Mouse (Mus musculus) hindbrain, embryonic 11.5 days (tissue): Measurements from ENCODE around the gene Bpifb6. TPM values are rescaled to one million over a fixed set of nuclear protein-coding genes. Genes with fewer than 3 reads are reported as not detected.

Experiments used
- ATAC-seq: fragments of 200-750 bp; cut with Nextera tagmentation; 2 replicates; pipeline ENCODE4 v1.8.0; 2017; ENCODE audit warnings: mild to moderate bottlenecking, moderate TSS enrichment, moderate library complexity; ENCODE audit not compliant: low FRiP score
- DNase-seq: peaks from one replicate; pipeline ENCODE4 v3.0.0-alpha.2; 2015; ENCODE audit warnings: low spot score
- H3K27ac ChIP-seq: fragments of 300-500 bp; sonication (generic); 2 replicates; pipeline ENCODE4 v1.5.1; 2014; ENCODE audit warnings: mild to moderate bottlenecking, low read depth, low read length
- H3K27me3 ChIP-seq: fragments of 300-500 bp; sonication (generic); 2 replicates; pipeline ENCODE4 v1.6.1; 2014; ENCODE audit warnings: mild to moderate bottlenecking, low read length, moderate library complexity, mixed read lengths; ENCODE audit not compliant: control insufficient read depth, insufficient read depth
- H3K36me3 ChIP-seq: fragments of 300-500 bp; sonication (generic); 2 replicates; pipeline ENCODE4 v1.6.1; 2014; ENCODE audit warnings: mild to moderate bottlenecking, low read length, moderate library complexity, mixed read lengths; ENCODE audit not compliant: control insufficient read depth, insufficient read depth
- H3K4me1 ChIP-seq: fragments of 300-500 bp; sonication (generic); replicated peaks from 2 replicates; pipeline ENCODE4 v1.6.1; 2014; ENCODE audit warnings: low read length, mixed read lengths; ENCODE audit not compliant: control insufficient read depth, insufficient read depth
- H3K4me2 ChIP-seq: fragments of 300-500 bp; sonication (generic); replicated peaks from 2 replicates; pipeline ENCODE4 v1.6.1; 2014; ENCODE audit warnings: mild to moderate bottlenecking, low read depth, low read length
- H3K4me3 ChIP-seq: fragments of 300-500 bp; sonication (generic); 2 replicates; pipeline ENCODE4 v1.5.1; 2014; ENCODE audit warnings: low read depth, low read length
- H3K9ac ChIP-seq: fragments of 300-500 bp; sonication (generic); 2 replicates; pipeline ENCODE4 v1.6.1; 2014; ENCODE audit warnings: low read depth, low read length
- H3K9me3 ChIP-seq: fragments of 300-500 bp; sonication (generic); 2 replicates; pipeline ENCODE4 v1.6.1; 2016; ENCODE audit warnings: low read length; ENCODE audit not compliant: control insufficient read depth
- WGBS: fragments of 180-500 bp; shearing (Covaris S2); extraction: QIAGEN DNeasy Blood & Tissue Kit; methylation state at CpG from one replicate; pipeline ENCODE4 v1.1.7; 2014; 5-methylcytosine and 5-hydroxymethylcytosine counted together
- polyA plus RNA-seq: library from polyadenylated mRNA; unstranded; fragments of >200 nt; fragmentation: Nextera tagmentation; extraction: Ambion mirVana; gene quantifications from 2 replicates; pipeline ENCODE4 v1.2.1, GENCODE M21; 2014

Gene Bpifb6
- polyA plus RNA-seq, 1 experiment from 2014 or later = not detected

DNA sequence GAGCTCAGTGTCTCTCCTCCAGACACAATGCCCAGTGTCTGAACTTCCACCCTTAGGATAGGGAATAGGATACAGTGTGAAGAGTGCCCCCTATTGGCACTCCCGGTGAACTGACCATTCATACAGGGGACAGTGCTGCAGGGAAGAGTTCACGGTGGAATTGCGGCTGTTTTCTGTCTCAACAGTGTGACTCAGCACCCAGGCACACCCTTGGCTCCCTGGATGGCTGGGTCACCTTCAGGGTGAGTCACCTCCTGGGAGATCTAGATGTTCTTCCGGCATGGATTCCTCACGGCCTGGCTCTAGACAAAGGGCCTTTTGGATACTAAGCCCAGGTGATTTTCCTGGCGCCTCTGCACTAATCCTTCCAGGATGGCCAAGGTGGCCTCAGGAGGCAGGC lies 35.2 kb downstream of the Bpifb6 start:
- Histone ChIP-seq H3K4me2 (no peak overlapping the region), H3K4me3 (no peak overlapping the region), H3K27ac (no peak overlapping the region), H3K27me3 (no peaks in the 10 kb centered on the region), H3K36me3 (no peaks in the 10 kb centered on the region), H3K9ac (no peak overlapping the region), H3K4me1 (no peaks in the 10 kb centered on the region), H3K9me3 (no peaks in the 10 kb centered on the region)
- ATAC-seq (no peak), DNase-seq (no peak)
- WGBS = 94% methylated on average over 6 of the region's 6 CpGs

DNA sequence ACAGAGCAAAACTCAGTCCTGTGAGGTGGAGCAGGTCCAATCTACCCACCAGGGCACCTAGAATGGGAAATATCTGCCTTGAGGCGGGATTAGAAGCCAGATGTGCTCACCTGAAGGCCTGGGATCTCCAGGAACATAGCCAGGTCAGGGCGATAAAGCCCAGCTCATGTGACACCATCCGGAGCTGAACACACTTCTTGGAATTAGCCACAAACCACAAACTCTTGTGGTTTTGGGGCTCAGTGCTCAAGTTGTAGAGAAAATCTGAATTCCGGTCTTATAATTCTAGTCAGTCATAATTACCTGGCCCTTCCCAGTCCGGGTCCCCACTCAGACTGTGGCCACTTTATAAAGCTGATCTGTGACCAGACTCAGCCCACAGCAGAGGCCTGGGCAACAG lies 37.7 kb downstream of the Bpifb6 start, which contains the start of gene Bpifb4:
Gene Bpifb4 (plus strand): TSS at position 370 of the 400 bp plus-strand sequence.
- Histone ChIP-seq H3K27ac (no peak within 1 kb of the TSS), H3K9me3 (no peaks in the 10 kb centered on the region), H3K4me1 (no peaks in the 10 kb centered on the region), H3K9ac (no peak within 1 kb of the TSS), H3K36me3 (no peaks in the 10 kb centered on the region), H3K4me3 (no peak within 1 kb of the TSS), H3K27me3 (no peaks in the 10 kb centered on the region), H3K4me2 (no peak within 1 kb of the TSS)
- ATAC-seq = no peak
- no peak for DNase-seq
- WGBS = 86% methylated on average over 5 of the region's 5 CpGs

GRCm38 (mm10) chr2:153943537-153943936 lies 43.3 kb downstream of the Bpifb6 start:
- H3K4me2 ChIP-seq = no peak overlapping the region
- H3K9ac ChIP-seq = no peak overlapping the region
- no peak overlapping the region for H3K4me3 ChIP-seq
- no peak overlapping the region for H3K27ac ChIP-seq
- no peaks in the 10 kb centered on the region for H3K36me3 ChIP-seq
- no peak for ATAC-seq
- H3K9me3 ChIP-seq = no peaks in the 10 kb centered on the region
- peak; percentile 79 for DNase-seq
- WGBS = 43% methylated on average over 3 of the region's 3 CpGs
- no peaks in the 10 kb centered on the region for H3K4me1 ChIP-seq
- H3K27me3 ChIP-seq = no peaks in the 10 kb centered on the region

DNA sequence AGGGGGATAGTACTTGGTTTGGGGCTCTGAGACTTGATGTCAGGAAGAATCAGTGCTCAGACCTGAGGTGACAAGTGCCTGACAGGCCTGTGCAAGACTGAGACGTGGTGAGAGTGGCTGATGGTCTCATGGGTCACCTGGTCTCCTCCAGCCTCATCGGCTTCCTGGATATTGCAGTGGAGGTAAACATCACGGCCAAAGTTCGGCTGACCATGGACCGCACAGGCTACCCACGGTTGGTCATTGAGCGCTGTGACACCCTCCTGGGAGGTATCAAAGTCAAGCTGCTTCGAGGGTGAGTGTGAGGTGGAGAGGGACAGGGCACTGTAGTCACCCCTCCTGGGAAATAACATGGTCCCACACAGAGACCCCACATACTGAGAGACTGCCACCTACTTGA lies 44.4 kb downstream of the Bpifb6 start:
- no peaks in the 10 kb centered on the region for H3K27me3 ChIP-seq
- H3K27ac ChIP-seq = no peak overlapping the region
- H3K9ac ChIP-seq = no peak overlapping the region
- WGBS = 87% methylated on average over 8 of the region's 8 CpGs
- H3K36me3 ChIP-seq = no peaks in the 10 kb centered on the region
- no peaks in the 10 kb centered on the region for H3K4me1 ChIP-seq
- H3K9me3 ChIP-seq = no peaks in the 10 kb centered on the region
- DNase-seq = no peak
- no peak overlapping the region for H3K4me2 ChIP-seq
- no peak for ATAC-seq
- no peak overlapping the region for H3K4me3 ChIP-seq

DNA sequence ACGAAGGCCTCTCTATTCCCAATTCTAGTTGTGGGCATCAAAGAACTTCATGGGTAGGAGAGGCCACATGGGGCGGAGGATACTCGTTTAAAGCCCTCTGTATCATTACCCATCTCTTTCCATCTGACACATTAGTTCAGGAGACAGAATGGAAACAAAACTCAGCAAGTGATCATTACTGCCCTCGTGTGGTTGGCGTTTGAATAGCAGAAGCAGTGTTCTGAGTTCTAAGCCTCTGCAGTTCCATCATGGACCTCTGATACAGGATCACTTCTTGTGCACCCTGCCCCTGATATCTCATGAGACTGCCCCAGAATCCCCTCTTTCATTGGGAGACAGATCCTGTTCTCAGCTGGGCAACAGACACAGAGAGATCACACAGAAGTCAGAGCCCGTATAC lies 52.7 kb downstream of the Bpifb6 start:
- H3K4me3 ChIP-seq = no peak overlapping the region
- DNase-seq (peak; percentile 84), ATAC-seq (no peak)
- no peaks in the 10 kb centered on the region for H3K9me3 ChIP-seq
- H3K4me1 ChIP-seq = no peaks in the 10 kb centered on the region
- H3K36me3 ChIP-seq = no peaks in the 10 kb centered on the region
- H3K27ac ChIP-seq = no peak overlapping the region
- no peak overlapping the region for H3K4me2 ChIP-seq
- no peak overlapping the region for H3K9ac ChIP-seq
- WGBS = 27% methylated on average over 6 of the region's 6 CpGs
- no peaks in the 10 kb centered on the region for H3K27me3 ChIP-seq

GRCm38 (mm10) chr2:153953836-153954235 lies 53.6 kb downstream of the Bpifb6 start:
- Histone ChIP-seq H3K27me3 (no peaks in the 10 kb centered on the region), H3K9ac (no peak overlapping the region), H3K36me3 (no peaks in the 10 kb centered on the region), H3K4me2 (no peak overlapping the region), H3K4me1 (no peaks in the 10 kb centered on the region), H3K4me3 (no peak overlapping the region), H3K9me3 (no peaks in the 10 kb centered on the region), H3K27ac (no peak overlapping the region)
- DNase-seq = peak; percentile 80
- ATAC-seq = no peak
- WGBS = 9% methylated on average over 6 of the region's 6 CpGs

Other genes starting within 250 kb of the Bpifb6 start
- 0.10 TPM in 1 of 2 replicates, not detected in the other for gene Dnmt3c, start 203.7 kb upstream of the Bpifb6 start, polyA plus RNA-seq
- 376 and 407 TPM in 2 replicates for gene Mapre1, start 159.1 kb upstream of the Bpifb6 start, polyA plus RNA-seq
- gene Efcab8, start 120.5 kb upstream of the Bpifb6 start, polyA plus RNA-seq = not detected in 2 replicates
- not detected in 2 replicates for gene Sun5, start 29.3 kb upstream of the Bpifb6 start, polyA plus RNA-seq
- gene Bpifb2, start 25.3 kb upstream of the Bpifb6 start, polyA plus RNA-seq = not detected in 2 replicates
- 0.08 and 0.09 TPM in 2 replicates for gene Bpifb3, start 17.8 kb downstream of the Bpifb6 start, polyA plus RNA-seq
- not detected in 2 replicates for gene Bpifb4, start 37.8 kb downstream of the Bpifb6 start, polyA plus RNA-seq
- not detected in 2 replicates for gene Bpifa6, start 74.6 kb downstream of the Bpifb6 start, polyA plus RNA-seq
- gene Bpifa2, start 107.9 kb downstream of the Bpifb6 start, polyA plus RNA-seq = not detected in 2 replicates
- gene Bpifa3, start 229.9 kb downstream of the Bpifb6 start, polyA plus RNA-seq = not detected in 2 replicates
- gene Bpifa1, start 242.5 kb downstream of the Bpifb6 start, polyA plus RNA-seq = not detected in 2 replicates